Mouse (Mus musculus): ENCODE results near the gene Heyl. TPM values are rescaled to one million over a fixed set of nuclear protein-coding genes. Genes with fewer than 3 reads are reported as not detected.

Gene Heyl
- polyA plus RNA-seq (2016; fragmentation: Nextera tagmentation; extraction: Ambion mirVana) = 5.1 and 5.9 TPM in 2 replicates

DNA sequence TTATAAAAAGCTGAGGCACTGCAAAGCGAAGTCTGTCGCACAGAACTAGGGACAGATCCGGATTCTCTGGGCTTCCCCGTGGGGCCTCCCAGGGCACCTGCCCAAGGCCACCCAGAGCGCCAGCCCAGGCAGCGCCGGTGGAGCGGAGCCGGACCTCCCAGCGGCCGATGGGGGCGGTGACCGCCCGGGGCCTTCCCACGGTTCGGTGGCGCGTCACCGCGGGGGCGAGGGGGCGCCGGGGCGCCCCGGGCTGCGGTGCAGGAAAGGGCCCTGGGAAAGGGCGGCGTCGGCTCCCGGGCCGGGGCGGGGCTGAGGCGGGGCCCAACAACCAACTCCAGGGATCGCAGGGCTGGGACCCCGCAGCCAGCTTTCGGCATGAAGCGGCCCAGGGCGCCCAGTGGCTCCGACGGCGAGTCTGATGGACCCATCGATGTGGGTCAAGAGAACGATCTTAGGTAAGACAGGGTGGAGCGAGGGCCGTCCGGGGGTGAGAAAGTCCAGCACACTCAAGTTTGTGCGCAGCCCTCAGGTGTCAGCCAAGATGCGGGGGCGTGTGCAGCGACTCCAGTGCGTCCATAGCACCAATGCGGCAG, at the start of gene Heyl:
TSS of gene Heyl (plus strand) at position 65 of the 593 bp plus-strand sequence.
- no peak within 1 kb of the TSS for H3K27ac ChIP-seq
- 2% methylated on average over 43 of the region's 52 CpGs for WGBS
- H3K27me3 ChIP-seq = peaks cover 71% of the 10 kb centered on the region
- H3K4me1 ChIP-seq = peaks cover 10% of the 10 kb centered on the region
- no peaks in the 10 kb centered on the region for H3K36me3 ChIP-seq (replicated peaks)
- H3K4me2 ChIP-seq = peak within 1 kb of the TSS; percentile 77
- ATAC-seq (ENCODE audit: low FRiP score) = 0 out of 2 replicates have a peak, but pooled peaks have one; percentile 33
- peak within 1 kb of the TSS; percentile 44 for H3K9ac ChIP-seq
- peak within 1 kb of the TSS; percentile 41 for H3K4me3 ChIP-seq (replicated peaks)
- H3K9me3 ChIP-seq = no peaks in the 10 kb centered on the region

DNA sequence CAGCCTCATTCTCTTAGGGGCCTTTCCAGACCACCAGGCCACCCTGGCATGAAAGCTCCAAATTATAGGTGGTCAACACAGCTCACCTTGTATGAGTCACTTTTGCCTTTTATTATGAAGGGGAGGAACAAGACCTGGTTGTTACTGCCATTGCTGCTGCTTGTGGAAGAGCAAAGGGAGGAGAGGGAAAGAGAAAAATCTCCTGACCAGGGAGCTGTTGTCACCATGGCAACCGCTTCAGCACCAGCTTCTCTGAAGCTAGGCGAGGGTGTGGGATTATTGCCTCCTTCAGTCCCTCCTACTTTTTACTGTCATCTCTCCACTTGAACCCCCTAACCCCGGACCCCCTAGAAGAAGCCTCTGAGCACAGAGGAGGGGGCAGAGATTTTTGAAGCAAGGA, 48.5 kb upstream of the Heyl start:
- H3K4me3 ChIP-seq (replicated peaks) = no peak overlapping the region
- no peak overlapping the region for H3K9ac ChIP-seq

DNA sequence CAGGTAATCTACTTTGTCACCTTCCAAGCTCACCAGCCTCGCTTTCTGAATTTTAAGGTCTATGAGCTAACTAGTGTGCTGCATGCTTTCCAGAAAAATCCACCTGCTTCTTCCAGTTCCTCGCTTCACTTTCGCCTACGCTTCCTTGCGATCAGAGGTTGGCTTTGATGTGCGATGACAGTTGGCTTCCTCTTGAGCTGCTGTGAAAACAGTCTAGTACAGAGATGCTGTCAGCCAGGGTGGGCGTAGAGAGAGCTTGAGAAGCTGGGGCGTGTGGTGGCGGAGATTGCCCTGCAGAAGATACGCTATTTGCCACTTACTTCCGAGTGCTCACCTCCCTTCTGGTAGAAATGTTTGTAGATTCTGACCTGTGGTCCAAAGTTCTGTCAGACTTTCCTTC, 41.0 kb upstream of the Heyl start:
- Histone ChIP-seq H3K9ac (no peak overlapping the region), H3K27me3 (peaks cover 14% of the 10 kb centered on the region), H3K4me2 (no peak overlapping the region), H3K4me3 (replicated peaks) (no peak overlapping the region), H3K27ac (no peak overlapping the region), H3K36me3 (replicated peaks) (no peaks in the 10 kb centered on the region), H3K4me1 (no peaks in the 10 kb centered on the region), H3K9me3 (no peaks in the 10 kb centered on the region)
- 93% methylated on average over 11 of the region's 11 CpGs for WGBS
- ATAC-seq (ENCODE audit: low FRiP score) = no peak

More for the DNA sequence above, 48.5 kb upstream of the Heyl start:
- ATAC-seq (ENCODE audit: low FRiP score) = no peak
- no peak overlapping the region; the same call in 1 of the 2 replicates for H3K4me2 ChIP-seq
- WGBS = 48% methylated on average over 3 of the region's 3 CpGs
- peaks cover 72% of the 10 kb centered on the region for H3K27me3 ChIP-seq
- peaks cover 17% of the 10 kb centered on the region for H3K4me1 ChIP-seq
- no peaks in the 10 kb centered on the region for H3K9me3 ChIP-seq
- H3K36me3 ChIP-seq (replicated peaks) = no peaks in the 10 kb centered on the region
- no peak overlapping the region for H3K27ac ChIP-seq

DNA sequence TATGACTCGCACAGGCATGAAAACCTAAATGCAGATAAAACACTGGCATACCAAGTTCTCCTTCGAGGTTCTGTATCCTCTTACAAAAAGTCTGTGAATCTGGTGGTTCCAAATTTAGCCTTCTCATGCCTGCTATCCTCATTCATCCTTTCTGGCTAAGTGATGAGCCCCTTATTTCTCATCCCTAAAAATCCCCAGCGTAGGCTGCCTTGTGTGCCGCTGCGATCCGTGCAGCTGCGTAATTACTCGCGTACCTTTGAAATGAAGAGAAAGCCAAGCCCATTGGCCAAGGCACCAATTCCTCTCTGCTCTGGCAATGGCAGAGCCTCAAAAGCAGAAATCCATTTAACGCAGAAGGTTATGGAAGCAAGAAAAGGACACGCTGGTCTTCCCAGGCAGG, 39.6 kb upstream of the Heyl start:
- no peak overlapping the region for H3K27ac ChIP-seq
- H3K4me3 ChIP-seq (replicated peaks) = no peak overlapping the region
- H3K4me2 ChIP-seq = no peak overlapping the region
- H3K27me3 ChIP-seq = peaks cover 27% of the 10 kb centered on the region
- WGBS = 90% methylated on average over 11 of the region's 11 CpGs
- no peak overlapping the region for H3K9ac ChIP-seq
- H3K9me3 ChIP-seq = no peaks in the 10 kb centered on the region
- no peaks in the 10 kb centered on the region for H3K36me3 ChIP-seq (replicated peaks)
- no peaks in the 10 kb centered on the region for H3K4me1 ChIP-seq
- no peak for ATAC-seq (ENCODE audit: low FRiP score)

DNA sequence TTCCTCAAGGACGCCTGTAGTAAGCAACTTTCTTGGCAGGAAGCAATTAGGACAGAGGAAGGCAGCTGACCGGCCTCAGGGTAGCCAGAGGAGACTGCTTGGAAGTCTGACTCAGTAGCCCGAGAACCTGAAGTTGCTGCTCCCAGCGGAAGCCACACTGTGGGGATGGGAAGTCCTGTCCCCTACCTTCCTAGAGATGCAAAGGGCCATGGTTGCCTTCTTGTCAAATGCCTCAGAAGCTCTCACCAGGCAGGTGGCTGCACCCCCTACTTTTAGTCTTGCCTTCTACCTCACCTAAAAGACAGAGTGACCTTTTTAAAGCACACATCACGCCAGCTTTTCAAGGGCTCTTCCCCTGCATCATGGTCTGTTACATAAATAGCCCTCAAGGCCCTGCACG, 36.7 kb upstream of the Heyl start:
- peaks cover 51% of the 10 kb centered on the region for H3K27me3 ChIP-seq
- 73% methylated on average over 6 of the region's 6 CpGs for WGBS
- no peak for ATAC-seq (ENCODE audit: low FRiP score)

DNA sequence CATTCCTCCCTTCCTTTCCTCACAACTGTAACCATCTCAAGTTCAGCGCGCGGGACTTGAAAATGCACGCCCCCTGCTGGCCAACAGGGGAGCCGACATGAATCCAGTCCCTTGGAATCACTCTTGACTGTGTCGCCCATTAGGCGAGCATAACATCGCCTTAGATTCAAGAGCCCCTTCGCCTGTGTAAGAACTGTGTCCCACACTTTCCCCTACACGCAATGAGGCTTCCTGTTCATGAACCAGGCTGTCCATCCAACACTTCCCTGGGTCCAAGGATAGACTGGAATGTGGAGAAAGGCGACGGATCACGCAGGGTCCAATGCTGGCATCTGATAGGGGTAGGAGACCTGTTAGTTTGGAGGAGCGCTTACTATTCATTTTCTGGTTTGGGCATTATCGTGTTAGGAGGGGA, 32.6 kb upstream of the Heyl start:
- Histone ChIP-seq H3K4me2 (peak overlapping the region; percentile 94), H3K4me1 (peaks cover 13% of the 10 kb centered on the region), H3K4me3 (replicated peaks) (peak overlapping the region; percentile 45), H3K36me3 (replicated peaks) (no peaks in the 10 kb centered on the region), H3K27ac (no peak overlapping the region), H3K9me3 (no peaks in the 10 kb centered on the region), H3K9ac (peak overlapping the region; percentile 59; the same call in 1 of the 2 replicates), H3K27me3 (peaks cover 66% of the 10 kb centered on the region)
- peak; percentile 64 for ATAC-seq (ENCODE audit: low FRiP score)
- 1% methylated on average over 15 of the region's 15 CpGs for WGBS

More for the DNA sequence above, 36.7 kb upstream of the Heyl start:
- no peak overlapping the region for H3K4me2 ChIP-seq
- no peak overlapping the region for H3K9ac ChIP-seq
- no peaks in the 10 kb centered on the region for H3K36me3 ChIP-seq (replicated peaks)
- H3K4me1 ChIP-seq = peaks cover 10% of the 10 kb centered on the region
- H3K4me3 ChIP-seq (replicated peaks) = no peak overlapping the region
- no peak overlapping the region for H3K27ac ChIP-seq
- H3K9me3 ChIP-seq = no peaks in the 10 kb centered on the region

DNA sequence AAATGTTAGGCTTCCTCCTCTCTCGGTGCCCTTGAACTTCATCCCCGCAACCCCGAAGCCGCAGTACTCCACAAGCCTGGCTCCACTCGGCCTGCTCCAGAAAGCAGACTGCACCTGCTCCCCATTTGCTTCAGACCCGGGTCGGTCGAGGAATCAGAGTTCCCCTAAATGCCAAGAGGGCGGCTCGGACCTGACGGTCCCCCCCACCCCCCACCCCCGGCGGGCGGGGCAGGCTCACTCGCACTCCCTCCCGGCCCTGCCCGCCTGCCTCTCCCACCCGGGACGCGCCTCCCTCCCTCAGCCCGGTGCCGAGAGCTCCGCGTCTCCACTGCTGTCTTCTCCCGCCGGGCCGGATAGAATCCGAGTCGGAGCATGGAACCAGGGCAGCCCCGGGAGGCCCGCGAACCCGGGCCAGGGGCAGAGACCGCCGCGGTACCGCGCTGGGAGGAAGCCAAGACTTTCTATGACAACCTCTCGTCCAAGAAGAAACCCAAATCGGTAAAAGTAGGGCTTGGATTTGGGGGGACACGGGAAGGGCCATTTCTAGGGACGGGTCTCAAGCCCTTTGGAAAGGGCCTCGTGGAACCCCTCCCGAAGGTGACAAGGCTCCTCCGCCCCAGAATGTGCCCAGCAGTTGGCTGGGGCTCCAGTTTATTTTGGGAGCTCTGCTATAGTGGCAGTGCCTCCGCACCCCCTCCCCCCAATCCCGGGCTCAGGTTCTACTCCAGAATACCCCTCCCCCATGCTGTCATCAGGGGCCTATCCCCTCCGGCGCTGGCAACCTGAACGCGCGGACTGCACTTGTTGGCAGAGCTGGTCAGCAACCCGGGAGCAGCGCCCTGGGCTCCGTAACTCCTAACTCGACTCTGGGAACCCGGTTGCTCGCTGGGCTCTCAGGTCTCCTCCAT, 31.9 kb upstream of the Heyl start, which contains the start of gene Nt5c1a:
TSS of gene Nt5c1a (plus strand) at position 319 of the 908 bp plus-strand sequence.
- Histone ChIP-seq H3K36me3 (replicated peaks) (no peaks in the 10 kb centered on the region), H3K9me3 (no peaks in the 10 kb centered on the region), H3K27me3 (peaks cover 72% of the 10 kb centered on the region), H3K4me3 (replicated peaks) (peak within 1 kb of the TSS; percentile 45), H3K27ac (no peak within 1 kb of the TSS), H3K9ac (peak within 1 kb of the TSS; percentile 59), H3K4me2 (peak within 1 kb of the TSS; percentile 94), H3K4me1 (peaks cover 13% of the 10 kb centered on the region)
- WGBS = under 1% methylated on average over 58 of the region's 58 CpGs
- ATAC-seq (ENCODE audit: low FRiP score) = peak; percentile 53

DNA sequence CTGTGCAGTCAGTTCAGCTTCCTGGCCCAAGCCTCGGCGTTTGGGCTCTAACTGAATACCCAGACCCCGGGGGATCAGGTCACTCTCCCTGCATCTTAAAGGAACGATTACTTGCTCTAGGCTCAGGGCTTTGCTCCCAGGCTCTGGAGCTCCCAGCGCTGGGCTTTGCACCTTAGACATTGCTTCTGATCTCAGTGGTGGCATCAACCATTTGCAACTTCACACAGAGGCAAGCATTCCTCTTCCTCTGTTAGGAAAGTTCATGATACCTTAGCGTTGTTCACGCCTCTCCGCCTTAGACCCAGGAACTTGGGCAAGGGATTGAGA, 31.3 kb upstream of the Heyl start:
- 7% methylated on average over 8 of the region's 8 CpGs for WGBS
- peaks cover 67% of the 10 kb centered on the region for H3K27me3 ChIP-seq
- peak overlapping the region; percentile 59; the same call in 1 of the 2 replicates for H3K9ac ChIP-seq
- H3K4me2 ChIP-seq = peak overlapping the region; percentile 94
- no peaks in the 10 kb centered on the region for H3K36me3 ChIP-seq (replicated peaks)
- no peaks in the 10 kb centered on the region for H3K9me3 ChIP-seq
- no peak overlapping the region for H3K27ac ChIP-seq
- peaks cover 13% of the 10 kb centered on the region for H3K4me1 ChIP-seq
- H3K4me3 ChIP-seq (replicated peaks) = peak overlapping the region; percentile 45
- ATAC-seq (ENCODE audit: low FRiP score) = no peak

DNA sequence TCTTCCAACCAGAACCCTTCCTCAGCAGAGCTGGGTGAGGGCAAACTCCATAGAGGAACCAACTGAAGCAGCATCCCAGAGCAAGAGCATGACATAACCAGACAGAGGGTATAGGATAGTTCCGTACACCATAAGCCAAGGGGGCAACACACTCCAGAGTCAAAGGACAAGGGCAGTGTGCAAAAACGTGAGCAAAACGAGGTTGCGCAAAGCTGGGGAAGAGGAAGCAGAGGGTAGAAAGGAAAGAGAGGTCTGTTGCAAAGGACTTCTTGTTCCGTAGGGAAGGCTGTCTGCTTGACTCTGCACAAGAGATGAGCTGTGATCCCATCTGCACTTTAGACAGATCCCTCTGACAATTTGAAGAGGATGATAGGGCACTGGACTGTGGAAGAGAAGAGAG, 26.0 kb upstream of the Heyl start:
- WGBS = 79% methylated on average over 5 of the region's 5 CpGs
- no peak overlapping the region for H3K27ac ChIP-seq
- H3K9ac ChIP-seq = no peak overlapping the region
- H3K9me3 ChIP-seq = no peaks in the 10 kb centered on the region
- peaks cover 3% of the 10 kb centered on the region; the same call in 1 of the 2 replicates for H3K4me1 ChIP-seq
- peaks cover 25% of the 10 kb centered on the region for H3K27me3 ChIP-seq
- ATAC-seq (ENCODE audit: low FRiP score) = no peak
- no peak overlapping the region for H3K4me3 ChIP-seq (replicated peaks)
- no peak overlapping the region for H3K4me2 ChIP-seq
- no peaks in the 10 kb centered on the region for H3K36me3 ChIP-seq (replicated peaks)

DNA sequence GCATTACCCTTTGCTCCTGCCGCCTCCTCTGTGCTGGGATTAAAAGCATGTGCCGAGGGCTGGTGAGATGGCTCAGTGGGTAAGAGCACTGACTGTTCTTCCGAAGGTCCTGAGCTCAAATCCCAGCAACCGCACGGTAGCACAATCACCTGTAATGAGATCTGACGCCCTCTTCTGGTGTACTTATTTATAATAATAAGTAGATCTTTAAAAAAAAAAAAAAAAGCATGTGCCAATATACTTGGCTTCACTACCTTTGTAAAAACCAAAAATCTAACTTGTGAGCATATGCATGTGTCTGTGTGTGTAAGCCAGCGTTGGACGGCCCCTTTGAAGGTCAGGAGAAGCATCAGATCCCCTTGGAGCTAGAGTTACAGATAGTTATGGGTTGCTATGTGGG, 22.4 kb upstream of the Heyl start:
- Histone ChIP-seq H3K4me2 (no peak overlapping the region), H3K9ac (no peak overlapping the region), H3K27ac (no peak overlapping the region), H3K9me3 (no peaks in the 10 kb centered on the region), H3K4me3 (replicated peaks) (no peak overlapping the region), H3K36me3 (replicated peaks) (no peaks in the 10 kb centered on the region), H3K4me1 (peaks cover 14% of the 10 kb centered on the region), H3K27me3 (0 out of 2 replicates have a peak, but pooled peaks cover 9% of the 10 kb centered on the region)
- 55% methylated on average over 8 of the region's 8 CpGs for WGBS
- no peak for ATAC-seq (ENCODE audit: low FRiP score)

DNA sequence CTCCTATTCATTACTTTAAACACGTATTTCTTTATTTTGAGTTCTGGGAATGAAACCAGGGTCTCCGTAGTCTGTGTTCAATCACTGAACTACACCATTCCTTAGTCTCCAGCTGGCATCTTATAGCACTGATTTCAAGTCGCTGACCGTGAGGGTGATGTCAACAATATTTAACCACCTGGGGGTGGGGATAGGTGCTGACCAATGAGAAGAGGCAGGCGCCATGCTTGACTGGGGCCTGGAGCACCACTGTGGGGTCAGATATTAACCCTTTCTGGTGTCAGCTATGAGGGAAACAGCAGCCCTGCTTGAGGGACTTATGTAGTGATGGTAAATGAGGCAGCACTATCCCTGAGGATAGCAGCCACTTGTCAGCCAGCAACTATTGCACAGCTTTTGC, 21.9 kb upstream of the Heyl start:
- ATAC-seq (ENCODE audit: low FRiP score) = no peak
- Histone ChIP-seq H3K9me3 (no peaks in the 10 kb centered on the region), H3K4me3 (replicated peaks) (no peak overlapping the region), H3K36me3 (replicated peaks) (no peaks in the 10 kb centered on the region), H3K4me1 (peaks cover 14% of the 10 kb centered on the region), H3K27ac (no peak overlapping the region), H3K27me3 (0 out of 2 replicates have a peak, but pooled peaks cover 5% of the 10 kb centered on the region), H3K4me2 (no peak overlapping the region), H3K9ac (no peak overlapping the region)
- 72% methylated on average over 5 of the region's 5 CpGs for WGBS

DNA sequence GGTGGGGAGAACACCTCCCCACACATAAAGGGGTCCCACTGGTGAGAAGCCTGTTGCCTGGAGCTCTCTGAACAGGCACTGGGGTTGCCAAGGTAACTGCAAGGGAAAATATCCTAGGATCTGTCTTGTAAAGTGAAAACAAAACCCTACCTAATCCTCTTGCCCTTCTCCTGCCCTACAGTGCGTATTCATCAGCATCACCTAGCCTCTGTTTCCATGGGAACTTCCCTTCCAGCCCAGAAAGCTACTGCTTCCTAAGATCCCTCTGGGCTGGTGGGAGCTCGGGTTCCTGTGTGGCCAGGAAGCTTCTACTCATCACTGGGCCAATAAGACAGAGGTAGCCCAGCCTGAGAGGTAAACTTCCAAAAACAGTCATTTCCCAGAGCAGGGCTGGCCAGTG, 21.0 kb upstream of the Heyl start:
- no peak overlapping the region for H3K9ac ChIP-seq
- no peak overlapping the region for H3K4me2 ChIP-seq
- H3K27ac ChIP-seq = no peak overlapping the region
- H3K9me3 ChIP-seq = no peaks in the 10 kb centered on the region
- ATAC-seq (ENCODE audit: low FRiP score) = no peak
- 0 out of 2 replicates have a peak, but pooled peaks cover 4% of the 10 kb centered on the region for H3K27me3 ChIP-seq
- no peaks in the 10 kb centered on the region for H3K36me3 ChIP-seq (replicated peaks)
- WGBS = 42% methylated on average over 2 of the region's 2 CpGs
- H3K4me1 ChIP-seq = peaks cover 14% of the 10 kb centered on the region
- H3K4me3 ChIP-seq (replicated peaks) = no peak overlapping the region
